Mouse (Mus musculus) intestine, embryonic 16.5 days (tissue): ENCODE results near the gene Mgat1. TPM values are rescaled to one million over a fixed set of nuclear protein-coding genes. Genes with fewer than 3 reads are reported as not detected.
"Not testable (repeated sequence)": the region's sequence is repeated elsewhere in the genome, so short reads cannot be mapped to it uniquely, and the experiment has no call there.

Source experiments
- ATAC-seq: fragments of 200-750 bp; cut with Nextera tagmentation; 2 replicates; pipeline ENCODE4 v1.8.0; 2017; ENCODE audit warnings: moderate TSS enrichment, moderate library complexity
- H3K27ac ChIP-seq: fragments of 300-500 bp; sonication (generic); 2 replicates; pipeline ENCODE4 v1.5.1; 2014; ENCODE audit warnings: mild to moderate bottlenecking, low read length
- H3K27me3 ChIP-seq: fragments of 300-500 bp; sonication (generic); replicated peaks from 2 replicates; pipeline ENCODE4 v1.6.1; 2014; ENCODE audit warnings: low read length, control low read depth, mixed read lengths; ENCODE audit not compliant: control insufficient read depth, insufficient read depth
- H3K36me3 ChIP-seq: fragments of 300-500 bp; sonication (generic); 2 replicates; pipeline ENCODE4 v1.6.1; 2014; ENCODE audit warnings: low read length, control low read depth; ENCODE audit not compliant: control insufficient read depth, insufficient read depth
- H3K4me1 ChIP-seq: fragments of 300-500 bp; sonication (generic); 2 replicates; pipeline ENCODE4 v1.6.1; 2014; ENCODE audit warnings: low read length, control low read depth, mixed read lengths; ENCODE audit not compliant: control insufficient read depth, insufficient read depth
- H3K4me2 ChIP-seq: fragments of 300-500 bp; sonication (generic); 2 replicates; pipeline ENCODE4 v1.6.1; 2014; ENCODE audit warnings: low read depth, low read length, control low read depth
- H3K4me3 ChIP-seq: fragments of 300-500 bp; sonication (generic); 2 replicates; pipeline ENCODE4 v1.5.1; 2014; ENCODE audit warnings: mild to moderate bottlenecking, low read length
- H3K9ac ChIP-seq: fragments of 300-500 bp; sonication (generic); 2 replicates; pipeline ENCODE4 v1.6.1; 2014; ENCODE audit warnings: low read depth, low read length
- H3K9me3 ChIP-seq: fragments of 300-500 bp; sonication (generic); 2 replicates; pipeline ENCODE4 v1.6.1; 2016; ENCODE audit warnings: low read length, control low read depth; ENCODE audit not compliant: control insufficient read depth
- WGBS: fragments of 180-500 bp; shearing (Covaris S2); extraction: QIAGEN DNeasy Blood & Tissue Kit; methylation state at CpG from one replicate; pipeline ENCODE4 v1.1.7; 2014; 5-methylcytosine and 5-hydroxymethylcytosine counted together
- polyA plus RNA-seq: library from polyadenylated mRNA; unstranded; fragments of >200 nt; fragmentation: Nextera tagmentation; extraction: Ambion mirVana; gene quantifications from 2 replicates; pipeline ENCODE4 v1.2.1, GENCODE M21; 2015

Gene Mgat1
- polyA plus RNA-seq, 1 experiment from 2014 or later, result 62.4 TPM

- H3K27me3 ChIP-seq, result no peaks in the 10 kb centered on the region
- H3K4me2 ChIP-seq, result no peak overlapping the region
- no peak overlapping the region for H3K27ac ChIP-seq
- no peak for ATAC-seq
- H3K4me1 ChIP-seq, result no peaks in the 10 kb centered on the region
- no peaks in the 10 kb centered on the region for H3K9me3 ChIP-seq
- no peak overlapping the region for H3K9ac ChIP-seq
- 66% methylated on average over 2 of the region's 2 CpGs for WGBS
- H3K4me3 ChIP-seq, result no peak overlapping the region
- H3K36me3 ChIP-seq, result no peaks in the 10 kb centered on the region
Measured at GRCm38 (mm10) chr11:49287251-49287650, 43.3 kb downstream of the Mgat1 start.

GRCm38 (mm10) chr11:49292777-49293176, 48.8 kb downstream of the Mgat1 start:
- no peak for ATAC-seq
- H3K27ac ChIP-seq, result no peak overlapping the region
- WGBS, result 67% methylated on average over 3 of the region's 3 CpGs

DNA sequence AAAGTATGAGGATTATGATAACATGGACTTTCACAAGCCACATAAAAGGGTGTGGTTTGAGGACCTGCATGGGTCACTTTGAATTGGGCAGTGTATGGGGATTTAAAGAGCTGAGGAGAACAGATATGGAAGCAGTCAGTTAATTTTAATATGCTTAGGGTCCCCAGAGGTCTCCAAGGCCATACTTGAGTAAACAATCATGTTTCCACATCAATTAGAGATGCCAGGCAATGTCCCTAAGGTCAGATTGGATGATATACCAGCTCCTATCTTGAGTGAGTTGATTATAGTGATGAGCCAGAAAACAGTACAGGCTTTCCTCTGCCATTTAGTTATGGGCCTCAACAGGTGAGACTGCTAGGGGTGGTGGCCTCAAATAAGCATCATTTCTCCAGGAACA, 60.5 kb downstream of the Mgat1 start, which contains the start of gene Olfr10:
Gene Olfr10 (plus strand): TSS at position 301 of the 400 bp plus-strand sequence.
- no peak within 1 kb of the TSS for H3K4me2 ChIP-seq
- H3K4me3 ChIP-seq, result no peak within 1 kb of the TSS
- no peak for ATAC-seq
- no peaks in the 10 kb centered on the region for H3K4me1 ChIP-seq
- H3K27me3 ChIP-seq, result no peaks in the 10 kb centered on the region
- no peak within 1 kb of the TSS for H3K9ac ChIP-seq
- no peaks in the 10 kb centered on the region for H3K9me3 ChIP-seq
- no peaks in the 10 kb centered on the region for H3K36me3 ChIP-seq
- H3K27ac ChIP-seq, result no peak within 1 kb of the TSS

More at GRCm38 (mm10) chr11:49292777-49293176, 48.8 kb downstream of the Mgat1 start:
- no peaks in the 10 kb centered on the region for H3K36me3 ChIP-seq
- no peaks in the 10 kb centered on the region for H3K9me3 ChIP-seq
- no peak overlapping the region for H3K4me2 ChIP-seq
- no peaks in the 10 kb centered on the region for H3K27me3 ChIP-seq
- H3K4me1 ChIP-seq, result no peaks in the 10 kb centered on the region
- H3K9ac ChIP-seq, result no peak overlapping the region
- no peak overlapping the region for H3K4me3 ChIP-seq

GRCm38 (mm10) chr11:49308547-49308946, 64.6 kb downstream of the Mgat1 start:
- not testable (repeated sequence) for H3K9me3 ChIP-seq, H3K4me2 ChIP-seq, H3K36me3 ChIP-seq, H3K4me3 ChIP-seq, H3K9ac ChIP-seq, ATAC-seq, H3K4me1 ChIP-seq, H3K27ac ChIP-seq, H3K27me3 ChIP-seq
- 71% methylated on average over 5 of the region's 5 CpGs for WGBS

Other genes with a start within 250 kb of the Mgat1 start
- 0.65 and 0.87 TPM in 2 replicates for gene 9930111J21Rik2, start 192.9 kb upstream of the Mgat1 start, polyA plus RNA-seq
- 0.86 and 1.0 TPM in 2 replicates for gene Tgtp2, start 180.0 kb upstream of the Mgat1 start, polyA plus RNA-seq
- gene Ifi47, start 167.6 kb upstream of the Mgat1 start, polyA plus RNA-seq, result 3.2 and 3.6 TPM in 2 replicates
- gene Olfr1396, start 129.3 kb upstream of the Mgat1 start, polyA plus RNA-seq, result not detected in 2 replicates
- not detected in 2 replicates for gene Olfr1395, start 101.9 kb upstream of the Mgat1 start, polyA plus RNA-seq
- gene Olfr1394, start 89.8 kb upstream of the Mgat1 start, polyA plus RNA-seq, result not detected in 2 replicates
- gene Btnl9, start 57.0 kb upstream of the Mgat1 start, polyA plus RNA-seq, result 1.6 TPM in 2 replicates
- gene Zfp62, start 40.9 kb upstream of the Mgat1 start, polyA plus RNA-seq, result 20.7 and 23.1 TPM in 2 replicates
- 0.13 TPM in 1 of 2 replicates, not detected in the other for gene Olfr1393, start 34.1 kb downstream of the Mgat1 start, polyA plus RNA-seq
- gene Olfr1392, start 41.1 kb downstream of the Mgat1 start, polyA plus RNA-seq, result not detected in 2 replicates
- not detected in 2 replicates for gene Olfr10, start 60.5 kb downstream of the Mgat1 start, polyA plus RNA-seq
- not detected in 2 replicates for gene Olfr1391, start 78.6 kb downstream of the Mgat1 start, polyA plus RNA-seq
- gene Olfr1390, start 91.0 kb downstream of the Mgat1 start, polyA plus RNA-seq, result not detected in 2 replicates
- not detected in 2 replicates for gene Olfr1389, start 178.9 kb downstream of the Mgat1 start, polyA plus RNA-seq
- 0.05 and 0.10 TPM in 2 replicates for gene Olfr1388, start 192.4 kb downstream of the Mgat1 start, polyA plus RNA-seq
- not detected in 2 replicates for gene Olfr1387, start 211.2 kb downstream of the Mgat1 start, polyA plus RNA-seq
- gene Olfr1386, start 220.9 kb downstream of the Mgat1 start, polyA plus RNA-seq, result not detected in 2 replicates
- gene Olfr1385, start 244.9 kb downstream of the Mgat1 start, polyA plus RNA-seq, result not detected in 2 replicates